Mouse (Mus musculus) kidney, embryonic 14.5 days (tissue): ENCODE measurements around the gene Vamp1. TPM values are rescaled to one million over a fixed set of nuclear protein-coding genes. Genes with fewer than 3 reads are reported as not detected.
"Not testable (repeated sequence)": the region's sequence is repeated elsewhere in the genome, so short reads cannot be mapped to it uniquely, and the experiment has no call there.

Experiments used
- ATAC-seq: fragments of 200-750 bp; cut with Nextera tagmentation; 2 replicates; pipeline ENCODE4 v1.8.0; 2017; ENCODE audit warnings: moderate number of reproducible peaks, mild to moderate bottlenecking, moderate TSS enrichment, moderate library complexity; ENCODE audit not compliant: low FRiP score, low TSS enrichment
- H3K27ac ChIP-seq: fragments of 300-500 bp; sonication (generic); 2 replicates; pipeline ENCODE4 v1.5.1; 2014; ENCODE audit warnings: low read depth, mild to moderate bottlenecking, low read length, moderate library complexity, mixed read lengths
- H3K27me3 ChIP-seq: fragments of 300-500 bp; sonication (generic); 2 replicates; pipeline ENCODE4 v1.6.1; 2014; ENCODE audit warnings: mild to moderate bottlenecking, low read length; ENCODE audit not compliant: control insufficient read depth, insufficient read depth
- H3K36me3 ChIP-seq: fragments of 300-500 bp; sonication (generic); 2 replicates; pipeline ENCODE4 v1.6.1; 2014; ENCODE audit warnings: low read length, mixed read lengths; ENCODE audit not compliant: control insufficient read depth, insufficient read depth
- H3K4me1 ChIP-seq: fragments of 300-500 bp; sonication (generic); 2 replicates; pipeline ENCODE4 v1.6.1; 2014; ENCODE audit warnings: low read length, mixed read lengths; ENCODE audit not compliant: control insufficient read depth, insufficient read depth
- H3K4me2 ChIP-seq: fragments of 300-500 bp; sonication (generic); replicated peaks from 2 replicates; pipeline ENCODE4 v1.6.1; 2014; ENCODE audit warnings: low read depth, mild to moderate bottlenecking, low read length
- H3K4me3 ChIP-seq: fragments of 300-500 bp; sonication (generic); 2 replicates; pipeline ENCODE4 v1.5.1; 2014; ENCODE audit warnings: mild to moderate bottlenecking, low read length
- H3K9ac ChIP-seq: fragments of 300-500 bp; sonication (generic); 2 replicates; pipeline ENCODE4 v1.6.1; 2014; ENCODE audit warnings: low read depth, mild to moderate bottlenecking, low read length, moderate library complexity
- H3K9me3 ChIP-seq: fragments of 300-500 bp; sonication (generic); 2 replicates; pipeline ENCODE4 v1.6.1; 2016; ENCODE audit warnings: low read length; ENCODE audit not compliant: control insufficient read depth
- WGBS: fragments of 180-500 bp; shearing (Covaris S2); extraction: QIAGEN DNeasy Blood & Tissue Kit; methylation state at CpG from one replicate; pipeline ENCODE4 v1.1.7; 2014; 5-methylcytosine and 5-hydroxymethylcytosine counted together
- polyA plus RNA-seq: library from polyadenylated mRNA; unstranded; fragments of >200 nt; fragmentation: Nextera tagmentation; extraction: Ambion mirVana; gene quantifications from 2 replicates; pipeline ENCODE4 v1.2.1, GENCODE M21; 2014

Vamp1 gene
- polyA plus RNA-seq, 1 experiment from 2014 or later: 2.0 TPM

- H3K9me3 ChIP-seq: no peaks in the 10 kb centered on the region
- H3K4me2 ChIP-seq: no peak overlapping the region
- H3K4me3 ChIP-seq: no peak overlapping the region
- ATAC-seq: no peak
- no peaks in the 10 kb centered on the region for H3K36me3 ChIP-seq
- H3K4me1 ChIP-seq: no peaks in the 10 kb centered on the region
- 74% methylated on average over 13 of the region's 13 CpGs for WGBS
- H3K27me3 ChIP-seq: no peaks in the 10 kb centered on the region
- H3K27ac ChIP-seq: no peak overlapping the region
- H3K9ac ChIP-seq: no peak overlapping the region
Observed at GRCm38 (mm10) chr6:125266091-125266490, 50.7 kb downstream of the Vamp1 start.

- H3K36me3 ChIP-seq, H3K4me3 ChIP-seq, H3K9ac ChIP-seq, H3K9me3 ChIP-seq, H3K4me1 ChIP-seq, H3K27me3 ChIP-seq, ATAC-seq, H3K27ac ChIP-seq, H3K4me2 ChIP-seq: not testable (repeated sequence)
- 62% methylated on average over 6 of the region's 6 CpGs for WGBS
Observed at GRCm38 (mm10) chr6:125266600-125266999, 51.2 kb downstream of the Vamp1 start.

GRCm38 (mm10) chr6:125267469-125267868, 52.1 kb downstream of the Vamp1 start:
- H3K4me3 ChIP-seq: no peak overlapping the region
- no peaks in the 10 kb centered on the region for H3K4me1 ChIP-seq
- no peak overlapping the region for H3K27ac ChIP-seq
- H3K9ac ChIP-seq: no peak overlapping the region
- no peaks in the 10 kb centered on the region for H3K27me3 ChIP-seq
- H3K9me3 ChIP-seq: no peaks in the 10 kb centered on the region
- H3K4me2 ChIP-seq: no peak overlapping the region
- no peaks in the 10 kb centered on the region for H3K36me3 ChIP-seq
- ATAC-seq: no peak
- 83% methylated on average over 3 of the region's 3 CpGs for WGBS

DNA sequence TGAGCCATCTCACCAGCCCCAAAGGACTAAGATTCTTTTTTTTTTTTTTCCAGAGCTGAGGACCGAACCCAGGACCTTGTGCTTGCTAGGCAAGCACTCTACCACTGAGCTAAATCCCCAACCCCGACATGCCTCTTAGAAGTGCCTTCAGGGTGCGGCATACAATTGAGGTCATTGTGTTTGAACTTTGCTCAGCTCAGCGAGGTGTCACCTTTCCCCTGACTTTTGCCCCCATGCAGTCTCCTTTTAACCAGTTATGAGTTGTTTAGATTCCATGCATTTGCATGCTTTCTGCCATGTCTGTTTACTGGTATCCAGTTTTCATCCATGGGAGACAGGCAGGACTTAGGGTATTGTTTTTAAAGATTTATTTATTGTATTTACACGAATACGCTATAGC, 53.4 kb downstream of the Vamp1 start:
- no peaks in the 10 kb centered on the region for H3K4me1 ChIP-seq
- H3K27me3 ChIP-seq: no peaks in the 10 kb centered on the region
- H3K9me3 ChIP-seq: no peaks in the 10 kb centered on the region
- H3K27ac ChIP-seq: no peak overlapping the region
- no peak for ATAC-seq
- H3K4me2 ChIP-seq: no peak overlapping the region
- no peaks in the 10 kb centered on the region for H3K36me3 ChIP-seq
- H3K9ac ChIP-seq: no peak overlapping the region
- H3K4me3 ChIP-seq: no peak overlapping the region
- WGBS: 50% methylated on average over 6 of the region's 6 CpGs

- H3K9me3 ChIP-seq: no peaks in the 10 kb centered on the region
- H3K4me1 ChIP-seq: no peaks in the 10 kb centered on the region
- 20% methylated on average over 17 of the region's 17 CpGs for WGBS
- H3K9ac ChIP-seq: no peak overlapping the region
- H3K27ac ChIP-seq: no peak overlapping the region
- no peak overlapping the region for H3K4me3 ChIP-seq
- H3K36me3 ChIP-seq: no peaks in the 10 kb centered on the region
- ATAC-seq: peak; percentile 88
- H3K4me2 ChIP-seq: no peak overlapping the region; the same call in 1 of the 2 replicates
- H3K27me3 ChIP-seq: no peaks in the 10 kb centered on the region
Observed at GRCm38 (mm10) chr6:125271455-125272227, 56.3 kb downstream of the Vamp1 start.

GRCm38 (mm10) chr6:125272228-125272785, 57.0 kb downstream of the Vamp1 start:
- no peak for ATAC-seq
- Histone ChIP-seq H3K9me3 (no peaks in the 10 kb centered on the region), H3K27ac (no peak overlapping the region), H3K36me3 (no peaks in the 10 kb centered on the region), H3K4me2 (no peak overlapping the region), H3K9ac (no peak overlapping the region), H3K27me3 (no peaks in the 10 kb centered on the region), H3K4me3 (no peak overlapping the region), H3K4me1 (no peaks in the 10 kb centered on the region)
- WGBS: 77% methylated on average over 10 of the region's 10 CpGs

- H3K4me2 ChIP-seq: no peak overlapping the region
- no peaks in the 10 kb centered on the region for H3K36me3 ChIP-seq
- no peak overlapping the region for H3K9ac ChIP-seq
- H3K27me3 ChIP-seq: no peaks in the 10 kb centered on the region
- no peak overlapping the region for H3K27ac ChIP-seq
- no peak for ATAC-seq
- H3K9me3 ChIP-seq: no peaks in the 10 kb centered on the region
- WGBS: 58% methylated on average over 15 of the region's 15 CpGs
- no peak overlapping the region for H3K4me3 ChIP-seq
- H3K4me1 ChIP-seq: no peaks in the 10 kb centered on the region
Observed at GRCm38 (mm10) chr6:125274841-125275563, 59.7 kb downstream of the Vamp1 start.

DNA sequence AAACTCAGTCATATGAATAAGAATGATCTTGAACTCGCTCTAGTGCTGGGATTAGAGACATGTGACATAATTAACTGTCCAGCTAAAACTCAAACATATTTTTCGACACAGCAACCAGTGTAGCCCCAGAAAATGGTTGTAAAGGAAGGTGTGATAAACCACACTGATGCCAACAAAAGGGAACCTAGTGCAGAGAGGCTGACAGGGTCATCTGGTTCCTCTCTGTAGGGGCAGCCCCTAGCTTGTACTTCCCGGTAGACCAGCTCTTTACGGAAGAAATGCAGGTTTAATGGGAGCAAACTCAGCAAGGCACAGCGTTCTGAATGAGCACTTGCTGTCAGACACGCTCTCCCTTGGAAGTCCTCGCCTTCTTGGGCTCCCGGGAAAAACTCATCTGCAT, 64.4 kb downstream of the Vamp1 start:
- H3K27me3 ChIP-seq: no peaks in the 10 kb centered on the region
- H3K4me1 ChIP-seq: no peaks in the 10 kb centered on the region
- H3K27ac ChIP-seq: no peak overlapping the region
- H3K4me3 ChIP-seq: no peak overlapping the region
- no peak for ATAC-seq
- H3K4me2 ChIP-seq: no peak overlapping the region
- H3K9ac ChIP-seq: no peak overlapping the region
- H3K36me3 ChIP-seq: no peaks in the 10 kb centered on the region
- 53% methylated on average over 8 of the region's 8 CpGs for WGBS
- no peaks in the 10 kb centered on the region for H3K9me3 ChIP-seq

DNA sequence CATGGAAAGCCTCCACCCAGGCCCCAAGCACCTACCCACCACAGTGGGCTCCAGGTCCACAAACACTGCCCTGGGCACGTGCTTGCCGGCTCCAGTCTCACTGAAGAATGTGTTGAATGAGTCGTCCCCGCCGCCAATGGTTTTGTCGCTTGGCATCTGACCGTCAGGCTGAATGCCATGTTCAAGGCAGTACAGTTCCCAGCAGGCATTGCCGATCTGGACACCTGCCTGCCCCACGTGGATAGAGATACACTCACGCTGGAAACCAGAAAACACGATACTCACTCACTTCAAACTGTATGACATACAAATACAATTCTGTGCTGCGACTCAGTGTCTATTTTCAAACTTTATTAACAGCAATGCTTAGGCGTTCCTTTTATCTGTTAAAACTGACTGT, 67.4 kb downstream of the Vamp1 start:
- not testable (repeated sequence) for H3K9ac ChIP-seq, H3K4me3 ChIP-seq, H3K27me3 ChIP-seq, ATAC-seq, H3K4me2 ChIP-seq, H3K36me3 ChIP-seq, H3K9me3 ChIP-seq, H3K4me1 ChIP-seq, H3K27ac ChIP-seq
- WGBS: 92% methylated on average over 13 of the region's 13 CpGs
